Mouse (Mus musculus): ENCODE measurements around the gene Atp5j.

Atp5j gene

GRCm38 (mm10) chr16:84835441-84835822 lies at the start of gene Atp5j:
Gene Atp5j, minus strand, starts transcription at chr16:84835625.
- in situ Hi-C loops (cut with MboI, MseI), result loop anchor here (10.0 kb wide), 1 partner anchor 251 kb away; no protein-coding TSS in a partner anchor

- in situ Hi-C loops (cut with MboI, MseI), result no loop called here
These were observed 49.1 kb upstream of the Atp5j start for GRCm38 (mm10) chr16:84884572-84884971.

- in situ Hi-C loops (cut with MboI, MseI), result no loop called here
These were observed 46.4 kb upstream of the Atp5j start for GRCm38 (mm10) chr16:84881754-84882321.

- in situ Hi-C loops (cut with MboI, MseI), result no loop called here
These were observed 45.7 kb upstream of the Atp5j start for GRCm38 (mm10) chr16:84881168-84881567.

- in situ Hi-C loops (cut with MboI, MseI), result no loop called here
These were observed 43.7 kb upstream of the Atp5j start for GRCm38 (mm10) chr16:84879146-84879545.

GRCm38 (mm10) chr16:84876082-84876481 lies 40.7 kb upstream of the Atp5j start:
- in situ Hi-C loops (cut with MboI, MseI), result no loop called here

- in situ Hi-C loops (cut with MboI, MseI), result no loop called here
These were observed 40.3 kb upstream of the Atp5j start for GRCm38 (mm10) chr16:84875718-84876035.

- in situ Hi-C loops (cut with MboI, MseI), result no loop called here
These were observed 39.7 kb upstream of the Atp5j start for GRCm38 (mm10) chr16:84875012-84875717.

GRCm38 (mm10) chr16:84873805-84874204 lies 38.4 kb upstream of the Atp5j start:
- in situ Hi-C loops (cut with MboI, MseI), result no loop called here

- in situ Hi-C loops (cut with MboI, MseI), result no loop called here
These were observed 29.2 kb upstream of the Atp5j start for GRCm38 (mm10) chr16:84864656-84865055.

GRCm38 (mm10) chr16:84853492-84853891 lies 18.1 kb upstream of the Atp5j start:
- in situ Hi-C loops (cut with MboI, MseI), result no loop called here

- in situ Hi-C loops (cut with MboI, MseI), result loop anchor here (10.0 kb wide), 1 partner anchor 254 kb away; no protein-coding TSS in a partner anchor
These were observed 3.2 kb upstream of the Atp5j start for GRCm38 (mm10) chr16:84838576-84838975.

GRCm38 (mm10) chr16:84835823-84836743 lies 658 bp upstream of the Atp5j start:
- in situ Hi-C loops (cut with MboI, MseI), result loop anchor here (10.0 kb wide), 1 partner anchor 251 kb away; no protein-coding TSS in a partner anchor

- in situ Hi-C loops (cut with MboI, MseI), result loop anchor here (5.0 to 10.0 kb wide), 2 partner anchors 98 to 250 kb away; partner anchors contain the start of gene Mrpl39
These were observed 532 bp downstream of the Atp5j start, which contains the start of gene Gabpa for GRCm38 (mm10) chr16:84834745-84835440. Gene Gabpa, plus strand, starts transcription at chr16:84834925.

GRCm38 (mm10) chr16:84834344-84834743 lies 1.1 kb downstream of the Atp5j start:
- in situ Hi-C loops (cut with MboI, MseI), result loop anchor here (5.0 to 10.0 kb wide), 2 partner anchors 97 to 250 kb away; partner anchors contain the start of gene Mrpl39

GRCm38 (mm10) chr16:84832736-84833135 lies 2.7 kb downstream of the Atp5j start:
- in situ Hi-C loops (cut with MboI, MseI), result loop anchor here (5.0 to 10.0 kb wide), 2 partner anchors 95 to 248 kb away; partner anchors contain the start of gene Mrpl39

GRCm38 (mm10) chr16:84831696-84832095 lies 3.7 kb downstream of the Atp5j start:
- in situ Hi-C loops (cut with MboI, MseI), result loop anchor here (5.0 to 10.0 kb wide), 2 partner anchors 94 to 247 kb away; partner anchors contain the start of gene Mrpl39

GRCm38 (mm10) chr16:84825009-84825408 lies 10.4 kb downstream of the Atp5j start:
- in situ Hi-C loops (cut with MboI, MseI), result no loop called here

GRCm38 (mm10) chr16:84817423-84817822 lies 18.0 kb downstream of the Atp5j start:
- in situ Hi-C loops (cut with MboI, MseI), result no loop called here

GRCm38 (mm10) chr16:84814511-84814910 lies 20.9 kb downstream of the Atp5j start:
- in situ Hi-C loops (cut with MboI, MseI), result no loop called here

GRCm38 (mm10) chr16:84813852-84814251 lies 21.6 kb downstream of the Atp5j start:
- in situ Hi-C loops (cut with MboI, MseI), result no loop called here
